Mouse (Mus musculus): Measurements from ENCODE around the gene Lurap1l. TPM values are rescaled to one million over a fixed set of nuclear protein-coding genes. Genes with fewer than 3 reads are reported as not detected.

The Lurap1l gene
- 3.9 and 4.4 TPM in 2 replicates for polyA plus RNA-seq (2015; fragmentation: Nextera tagmentation; extraction: Ambion mirVana)

DNA sequence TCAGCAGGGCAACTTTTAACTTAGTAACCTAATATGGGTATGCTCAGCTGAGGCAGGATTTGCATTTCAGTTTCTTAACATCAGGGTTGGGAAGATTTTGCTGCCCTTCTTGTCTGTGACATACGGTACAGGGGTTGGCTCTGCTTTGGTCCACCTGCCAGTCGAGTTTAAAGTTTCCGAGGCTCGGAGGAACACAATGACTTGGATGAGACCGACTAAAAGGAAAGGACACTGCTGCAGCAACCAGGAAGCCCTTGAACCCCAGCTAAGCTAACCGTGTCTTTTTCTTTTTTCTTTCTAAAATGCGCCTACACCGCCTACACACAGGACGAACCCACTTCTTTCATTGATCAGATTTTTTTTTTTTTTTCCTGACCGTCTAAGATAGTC, at the start of gene Lurap1l:
Gene Lurap1l (plus strand): TSS at position 166 of the 390 bp plus-strand sequence.
- DNase-seq (ENCODE audit: low spot score), result no peak

DNA sequence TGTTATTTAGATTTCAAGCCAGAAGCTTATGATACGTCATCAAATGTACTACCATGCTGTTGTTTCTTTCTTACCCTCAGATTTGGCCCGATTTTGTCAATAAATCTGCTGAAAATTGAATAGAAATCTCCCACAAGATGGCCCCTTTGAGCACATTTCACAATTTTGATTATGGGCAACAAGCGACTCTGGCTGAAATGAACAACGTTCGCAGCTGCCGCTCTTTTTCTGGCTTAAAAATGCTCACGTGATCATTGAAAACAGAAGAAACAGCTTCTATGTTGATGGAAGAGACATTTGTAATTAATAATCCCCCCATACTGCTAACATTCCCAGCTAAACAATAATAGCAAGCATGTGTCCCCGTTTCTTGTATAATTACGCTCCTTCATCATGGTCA, 47.5 kb upstream of the Lurap1l start:
- no peak for DNase-seq (ENCODE audit: low spot score)

DNA sequence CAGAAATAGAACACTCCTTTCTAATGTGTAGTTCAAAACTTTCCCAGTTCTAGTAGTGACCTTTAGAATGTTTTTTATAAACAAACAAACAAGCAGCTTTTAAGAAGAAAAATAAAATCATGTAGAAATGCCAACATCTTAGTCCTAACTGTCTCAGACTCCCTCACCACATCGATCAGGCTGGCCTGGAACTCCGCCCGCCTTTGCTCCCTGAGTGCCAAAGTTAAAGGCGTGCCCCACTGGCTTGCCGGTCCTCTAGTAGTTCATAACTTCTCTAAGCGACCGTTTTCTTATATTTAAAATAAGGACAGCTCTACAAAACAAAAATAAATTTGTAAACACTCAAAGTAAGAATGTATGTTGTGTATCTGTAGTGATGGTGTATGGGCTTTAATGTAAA, 46.5 kb upstream of the Lurap1l start:
- DNase-seq (ENCODE audit: low spot score), result no peak

DNA sequence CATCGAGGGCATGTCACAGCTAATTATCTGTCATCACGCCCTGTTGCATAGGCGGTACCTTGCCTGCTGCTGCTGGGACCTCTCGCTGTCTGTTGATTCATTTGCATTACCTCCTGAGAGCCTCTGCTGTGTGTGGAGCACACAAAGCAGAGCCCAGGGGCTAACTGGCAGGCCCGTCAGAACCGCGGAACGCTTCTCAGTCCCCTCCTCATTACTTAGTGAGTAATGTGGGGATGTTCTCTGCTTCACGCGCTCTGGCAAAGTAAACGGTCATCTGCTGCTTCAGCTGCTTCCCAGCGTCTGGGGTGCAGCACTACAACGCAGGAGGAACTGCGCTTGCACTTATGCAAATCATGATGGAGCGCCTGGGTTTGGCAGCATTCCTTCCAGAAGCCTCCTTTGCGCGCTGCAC, 45.9 kb upstream of the Lurap1l start:
- no peak for DNase-seq (ENCODE audit: low spot score)

DNA sequence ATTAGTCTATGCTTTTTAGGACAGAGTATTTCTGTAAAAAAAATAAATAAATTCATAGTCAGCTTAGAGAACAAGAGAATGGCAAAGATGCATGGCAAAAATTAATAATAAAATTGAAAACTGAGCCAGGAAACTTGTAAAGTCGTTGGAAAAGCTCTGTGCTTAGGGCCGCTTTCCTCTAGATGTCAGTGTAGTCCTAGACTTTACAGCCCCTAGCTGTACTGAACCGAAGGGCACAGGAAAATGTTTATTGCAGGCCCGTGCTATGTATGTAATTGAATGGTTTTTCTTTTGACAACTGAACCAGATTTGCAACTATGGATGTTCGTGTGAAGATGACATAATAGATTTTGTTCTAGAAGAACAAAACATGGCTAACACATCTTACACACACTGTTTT, 44.4 kb upstream of the Lurap1l start:
- DNase-seq (ENCODE audit: low spot score), result no peak

DNA sequence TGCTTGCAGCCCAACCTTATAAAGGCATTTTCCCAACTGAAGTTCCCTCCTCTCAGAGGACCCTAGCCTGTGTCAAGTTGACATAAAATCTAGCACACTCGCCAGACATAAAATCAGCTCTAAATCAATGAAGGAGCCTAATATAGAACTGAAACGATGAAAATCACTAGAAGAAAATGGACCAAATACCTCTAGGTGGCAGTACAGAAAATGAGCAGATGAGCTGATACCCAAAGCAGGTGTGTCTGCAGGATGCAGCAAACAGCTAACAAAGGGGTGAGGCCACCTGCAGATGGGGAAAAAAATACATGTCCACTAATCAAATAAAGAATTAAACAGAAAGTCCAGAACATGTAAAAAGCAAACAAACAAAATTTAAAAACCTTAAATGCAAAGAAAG, 40.8 kb upstream of the Lurap1l start:
- DNase-seq (ENCODE audit: low spot score), result no peak

DNA sequence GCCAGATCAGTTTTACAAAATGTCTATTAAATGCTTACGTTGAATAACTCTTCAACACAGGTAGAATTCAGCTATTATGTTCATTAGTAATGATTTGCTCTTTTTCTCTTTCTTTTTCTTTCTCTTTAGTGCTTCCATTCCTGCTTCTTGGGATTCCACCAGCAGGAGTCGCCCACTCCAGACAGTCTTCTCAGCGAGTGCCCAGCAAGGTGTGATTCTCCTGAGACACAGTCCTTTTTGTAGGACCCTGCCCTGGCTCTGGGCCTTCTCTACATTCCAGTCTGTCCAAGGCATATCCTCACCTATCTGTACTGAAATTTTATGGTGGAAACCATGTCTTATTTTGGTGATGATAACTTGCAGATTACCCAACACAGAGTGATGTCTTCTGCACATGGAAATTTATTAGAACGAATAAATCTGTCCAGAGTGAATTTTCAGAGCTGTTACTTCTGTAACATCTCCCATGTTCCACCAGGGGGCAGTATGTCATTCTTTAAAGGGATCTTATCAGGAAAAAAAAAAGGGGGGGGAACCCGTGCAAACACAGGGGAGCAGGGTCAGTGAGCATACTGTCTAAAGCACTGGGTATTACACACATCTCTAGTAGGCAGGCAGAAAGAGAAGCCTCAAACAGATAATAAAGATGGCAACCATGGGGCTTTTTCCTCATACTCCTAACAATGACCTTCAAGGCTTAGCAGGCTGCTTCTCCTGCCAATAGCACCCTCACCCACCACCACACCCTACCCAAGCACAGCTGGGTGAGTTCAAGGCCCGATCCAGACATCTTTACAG, 37.4 kb upstream of the Lurap1l start:
- no peak for DNase-seq (ENCODE audit: low spot score)

DNA sequence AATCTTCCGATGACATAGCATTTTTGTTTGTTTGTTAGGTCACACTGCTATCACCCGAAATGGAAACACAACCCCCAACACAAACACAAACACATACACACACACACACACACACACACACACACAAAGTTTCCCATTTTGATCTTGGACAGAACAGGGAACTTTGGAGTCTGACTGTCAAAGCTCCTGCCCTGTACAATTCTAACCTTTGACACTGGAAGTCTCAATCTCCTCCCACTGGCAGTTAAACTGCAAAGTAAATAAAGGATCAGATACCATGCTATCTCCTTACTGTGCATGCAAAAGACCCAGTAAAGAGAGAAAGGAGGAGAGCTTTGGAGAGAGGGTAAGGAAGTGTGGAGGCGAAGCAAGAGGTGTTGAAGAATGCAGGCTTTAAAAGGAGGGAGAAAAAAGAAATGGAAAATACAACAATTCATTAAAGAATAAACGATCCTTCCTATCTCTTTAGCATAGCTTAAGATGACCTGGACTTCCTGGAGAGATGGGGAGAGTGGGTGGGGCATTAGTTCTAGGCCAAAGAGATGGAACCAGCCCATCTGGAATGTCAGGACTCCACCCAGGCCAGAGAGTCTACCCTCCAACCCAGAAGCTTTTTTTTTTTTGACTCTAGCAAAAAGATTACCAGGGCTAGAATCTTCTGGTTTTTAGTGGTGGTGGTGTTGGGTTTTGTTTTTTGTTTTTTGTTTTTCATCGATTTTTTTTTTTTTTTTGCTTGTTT, 36.2 kb upstream of the Lurap1l start:
- DNase-seq (ENCODE audit: low spot score), result no peak

DNA sequence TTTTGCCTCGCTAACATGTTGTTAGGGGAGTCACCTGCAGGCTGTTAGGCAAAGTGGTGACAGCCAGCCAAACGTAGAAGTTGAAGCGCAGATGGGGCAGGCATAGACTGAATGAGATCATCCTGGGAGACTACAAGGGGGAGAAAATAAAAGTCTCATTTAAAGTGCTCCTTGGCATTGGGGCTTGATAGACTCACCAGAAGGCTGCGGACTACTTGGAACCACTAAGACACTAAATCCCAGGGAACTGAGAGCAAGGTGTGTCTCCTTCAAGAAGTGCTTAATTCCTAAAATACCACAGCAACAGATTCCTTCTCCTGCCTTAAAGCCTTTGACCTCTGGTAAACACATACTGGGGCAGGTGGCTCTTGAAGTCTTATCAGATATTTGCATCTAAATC, 35.4 kb upstream of the Lurap1l start:
- no peak for DNase-seq (ENCODE audit: low spot score)

DNA sequence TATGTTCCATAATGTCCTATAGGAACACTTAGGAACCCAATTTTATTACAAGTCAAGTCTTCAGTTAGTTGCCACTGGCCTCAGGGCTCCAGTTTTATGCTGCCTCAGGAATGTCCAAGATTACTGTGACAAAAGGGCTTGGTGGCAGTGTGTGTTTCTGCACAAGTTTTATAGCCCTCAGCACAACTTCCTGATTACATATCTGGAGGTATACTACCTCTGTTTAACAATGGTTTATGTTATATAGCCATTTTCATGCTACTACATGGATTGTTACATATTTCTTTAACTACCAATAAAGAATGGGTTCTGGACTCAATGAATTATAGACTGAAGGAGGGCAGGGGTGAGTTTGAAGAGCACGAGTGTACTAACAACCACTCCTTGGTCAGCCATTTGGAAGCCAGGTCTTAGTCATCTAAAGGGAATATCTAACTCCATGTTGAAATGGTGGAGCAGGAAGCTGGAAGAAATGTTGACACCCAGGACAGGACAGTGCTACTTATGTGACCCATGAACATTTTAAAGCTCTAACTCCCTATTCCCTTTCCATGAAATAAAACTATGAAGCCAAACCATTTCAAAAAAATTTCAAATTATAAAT, 28.3 kb upstream of the Lurap1l start:
- no peak for DNase-seq (ENCODE audit: low spot score)

DNA sequence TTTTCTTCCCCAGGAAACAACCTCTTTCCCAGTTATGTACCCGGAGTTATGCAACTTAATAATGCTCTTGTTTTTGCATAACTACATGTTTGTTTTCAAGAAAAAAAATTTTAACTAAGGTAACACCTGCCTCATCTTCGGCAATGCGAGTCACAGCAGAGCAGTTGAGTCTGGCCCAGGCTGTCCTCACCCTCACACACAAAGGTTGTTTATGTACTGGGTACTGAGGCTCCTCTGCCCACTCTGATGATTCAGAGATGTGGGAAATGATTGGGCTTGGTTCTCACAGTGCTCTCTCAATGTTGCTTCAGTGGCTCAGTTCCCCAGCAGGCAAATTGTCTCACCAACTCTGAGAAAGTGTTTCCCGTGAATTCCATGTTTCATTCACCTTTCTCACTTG, 23.8 kb upstream of the Lurap1l start:
- DNase-seq (ENCODE audit: low spot score), result no peak

DNA sequence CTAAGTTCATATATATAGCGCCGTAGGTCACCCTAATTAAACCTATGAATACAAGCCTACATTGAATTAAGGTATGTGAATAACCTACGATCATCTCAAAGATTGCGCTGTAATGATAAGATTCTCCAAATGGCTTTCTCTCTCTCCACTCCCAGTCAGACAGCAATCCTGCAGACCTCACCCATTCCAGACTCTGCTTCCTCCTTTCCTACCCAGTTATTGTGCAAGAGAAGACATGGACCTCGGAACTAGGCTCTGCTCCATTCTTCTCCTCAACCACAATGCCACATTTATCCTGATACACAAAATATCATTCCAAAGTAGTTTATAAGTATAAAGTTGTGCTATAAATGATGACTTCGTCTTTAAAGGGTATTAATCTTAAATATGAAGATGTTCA, 19.4 kb upstream of the Lurap1l start:
- no peak for DNase-seq (ENCODE audit: low spot score)

DNA sequence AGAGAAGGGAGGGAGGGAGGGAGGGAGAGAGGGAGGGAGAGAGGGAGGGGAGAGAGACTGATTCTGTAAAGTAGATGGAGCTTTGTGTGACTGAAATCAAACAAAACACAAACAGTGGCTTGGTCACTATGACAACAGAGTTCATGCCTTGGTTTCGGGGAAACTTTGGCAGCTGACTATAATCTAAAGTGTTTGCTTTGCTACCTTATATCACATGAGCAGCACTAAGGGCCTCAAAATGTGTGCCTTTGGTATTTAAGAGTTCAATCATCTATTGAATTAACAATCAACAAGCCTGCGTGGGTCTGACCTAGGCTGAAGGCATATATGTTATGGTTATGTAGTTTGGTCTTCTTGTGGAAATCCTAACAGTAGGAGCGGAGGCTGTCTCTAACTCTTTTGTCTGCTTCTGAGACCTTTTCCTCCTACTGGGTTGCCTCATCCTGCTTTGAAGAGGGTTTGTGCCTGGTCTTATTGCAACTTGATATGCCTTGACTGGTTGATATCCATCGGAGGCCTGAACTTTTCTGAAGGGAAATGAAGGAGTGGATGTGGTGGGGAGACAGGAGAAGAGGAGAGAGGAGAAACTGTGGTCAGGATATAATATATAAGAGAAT, 15.1 kb upstream of the Lurap1l start:
- DNase-seq (ENCODE audit: low spot score), result no peak

DNA sequence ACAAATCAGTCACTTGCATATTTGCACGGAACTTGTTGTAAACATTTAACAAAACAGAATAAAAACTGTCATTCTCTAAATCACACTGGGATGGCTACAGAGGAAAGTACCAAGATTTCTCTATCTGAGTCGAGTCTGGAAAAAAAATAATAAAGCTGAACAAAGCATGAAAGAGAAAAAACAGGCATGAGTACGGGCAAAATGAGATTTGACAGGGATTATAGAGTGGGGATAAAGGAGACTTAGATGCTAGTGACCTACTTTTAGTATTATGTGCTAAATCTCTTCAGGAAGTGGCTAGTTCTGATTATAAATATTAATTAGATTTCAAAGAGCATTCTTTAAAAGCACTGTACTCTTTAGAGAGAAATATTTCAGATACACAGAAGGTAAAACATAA, 3.7 kb upstream of the Lurap1l start:
- no peak for DNase-seq (ENCODE audit: low spot score)

DNA sequence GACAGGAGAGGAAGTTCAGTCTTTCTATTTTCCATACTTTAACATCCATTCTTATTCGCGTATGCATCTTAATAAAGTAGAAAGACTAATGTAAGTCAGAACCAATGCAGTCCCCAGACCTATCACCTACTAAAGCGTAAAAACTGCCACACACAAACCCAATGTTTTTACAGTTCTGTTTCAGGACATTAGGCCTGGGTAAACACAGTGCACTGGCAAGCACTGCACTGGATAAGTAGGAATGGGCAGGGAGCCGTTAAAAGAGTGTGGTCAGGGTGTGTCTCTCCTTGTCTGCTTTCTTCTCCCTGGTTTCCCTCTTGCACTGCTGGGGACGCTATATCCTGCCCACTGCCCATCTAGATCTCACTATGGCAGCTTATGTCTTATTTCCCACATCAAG, 2.5 kb upstream of the Lurap1l start:
- no peak for DNase-seq (ENCODE audit: low spot score)

DNA sequence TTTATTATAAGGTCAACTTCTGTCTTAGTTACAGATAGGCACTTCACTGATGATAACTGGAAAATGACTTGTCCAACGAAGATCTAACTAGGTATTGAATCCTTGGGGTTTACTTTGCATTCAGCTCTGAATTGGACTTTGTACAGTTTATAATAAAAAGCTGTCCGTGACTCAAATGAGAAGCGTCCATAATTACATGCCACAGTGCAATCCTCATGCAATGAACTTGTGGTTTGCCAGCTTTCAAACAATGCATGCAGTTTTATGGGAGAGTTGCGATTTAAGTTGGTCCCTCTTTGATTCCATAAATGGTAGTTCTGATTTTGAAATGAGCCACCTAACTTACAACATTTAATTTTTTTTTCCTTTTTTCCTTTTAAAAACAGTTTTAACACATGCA, 1.5 kb upstream of the Lurap1l start:
- DNase-seq (ENCODE audit: low spot score), result no peak

DNA sequence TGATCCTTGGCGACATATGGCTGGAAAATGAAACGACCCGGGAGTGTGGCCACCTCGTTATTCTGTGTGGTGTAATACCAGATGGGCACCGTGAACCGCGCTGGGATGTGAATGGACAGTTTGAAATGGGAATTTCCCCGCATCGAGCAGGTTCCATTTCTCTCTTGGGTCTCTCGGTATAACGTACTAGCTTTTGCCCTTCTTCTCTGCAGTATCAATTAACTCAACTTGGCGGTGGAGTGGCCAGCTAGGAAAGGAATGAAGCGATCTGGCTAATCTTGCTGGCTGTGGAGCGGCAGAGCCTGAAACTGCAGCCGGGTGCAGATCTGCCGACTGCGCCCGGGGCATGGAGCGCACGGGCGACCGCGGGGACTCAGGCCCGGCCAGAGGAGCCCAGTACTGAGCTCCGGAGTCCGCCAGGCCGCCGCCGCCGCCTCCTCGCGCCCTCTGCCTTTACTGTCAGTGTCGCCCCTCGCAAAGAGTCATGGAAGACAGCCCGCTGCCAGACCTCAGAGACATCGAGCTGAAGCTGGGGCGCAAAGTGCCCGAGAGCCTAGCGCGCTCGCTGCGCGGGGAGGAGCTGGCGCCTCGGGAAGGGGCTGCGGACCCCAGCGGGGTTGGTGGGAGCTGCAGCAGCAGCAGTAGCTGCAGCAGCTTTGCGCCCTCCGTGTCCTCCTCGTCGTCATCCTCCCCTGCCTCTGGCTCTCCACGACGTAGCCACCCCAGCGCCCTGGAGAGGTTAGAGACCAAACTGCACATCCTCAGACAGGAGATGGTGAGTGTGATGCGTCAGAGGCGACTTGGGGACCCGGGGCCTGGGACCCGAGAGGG, 640 bp downstream of the Lurap1l start:
- no peak for DNase-seq (ENCODE audit: low spot score)

DNA sequence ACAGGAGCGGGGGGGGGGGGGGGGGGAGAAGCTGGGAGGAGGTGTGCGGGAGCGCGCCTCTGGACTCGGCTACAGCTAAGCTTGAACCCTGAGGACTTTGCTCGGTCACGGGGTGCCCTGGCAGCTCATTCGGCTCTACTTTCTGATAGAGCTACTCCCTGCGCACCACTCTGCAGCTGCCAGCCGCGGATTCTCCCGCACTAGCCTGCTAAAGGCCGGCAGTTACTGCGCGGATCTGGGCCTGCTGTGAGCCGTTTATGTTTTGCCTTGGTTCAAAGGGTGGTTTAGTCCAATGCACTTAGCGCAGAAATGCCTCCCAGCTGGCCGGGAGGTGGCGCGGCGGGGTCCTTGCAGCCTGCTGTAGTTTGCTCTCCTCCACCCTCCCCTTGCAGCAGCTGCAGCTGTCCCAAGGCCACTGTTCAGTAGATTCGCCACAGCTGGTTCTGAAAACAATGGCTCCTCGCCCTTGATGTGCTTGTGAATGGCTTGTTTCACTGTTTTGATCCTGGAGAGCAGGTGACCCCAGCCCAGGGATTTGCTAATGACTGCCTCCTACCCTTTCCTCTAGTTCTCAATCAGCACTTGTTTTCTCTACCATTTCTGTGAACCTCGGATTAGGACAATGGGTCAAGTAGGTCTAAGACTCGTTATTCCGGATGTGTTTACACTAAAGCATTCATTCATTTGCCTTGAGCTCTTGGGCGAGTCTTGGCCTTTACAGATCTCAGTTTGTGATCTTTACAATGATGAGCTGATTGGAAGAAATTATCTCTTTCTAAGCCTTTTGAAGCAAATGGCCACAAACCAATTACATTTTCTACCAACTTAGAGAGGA, 1.5 kb downstream of the Lurap1l start:
- no peak for DNase-seq (ENCODE audit: low spot score)

DNA sequence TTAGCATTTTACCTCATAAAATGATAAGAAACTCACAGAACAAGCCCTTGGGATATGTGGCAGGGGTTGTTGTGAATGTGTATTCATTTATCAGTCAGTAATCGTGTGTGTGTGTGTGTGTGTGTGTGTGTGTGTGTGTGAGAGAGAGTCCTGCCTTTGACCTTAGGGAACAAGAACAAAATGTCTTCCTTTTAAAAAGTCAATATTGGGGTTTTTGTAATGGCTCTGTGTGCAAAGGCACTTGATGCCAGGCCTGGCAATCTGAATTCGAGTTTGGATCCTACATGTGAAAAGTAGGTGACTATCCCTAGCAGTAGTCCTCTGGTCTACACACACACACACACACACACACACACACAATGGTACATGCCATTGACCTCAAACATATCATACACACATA, 4.8 kb downstream of the Lurap1l start:
- DNase-seq (ENCODE audit: low spot score), result no peak

DNA sequence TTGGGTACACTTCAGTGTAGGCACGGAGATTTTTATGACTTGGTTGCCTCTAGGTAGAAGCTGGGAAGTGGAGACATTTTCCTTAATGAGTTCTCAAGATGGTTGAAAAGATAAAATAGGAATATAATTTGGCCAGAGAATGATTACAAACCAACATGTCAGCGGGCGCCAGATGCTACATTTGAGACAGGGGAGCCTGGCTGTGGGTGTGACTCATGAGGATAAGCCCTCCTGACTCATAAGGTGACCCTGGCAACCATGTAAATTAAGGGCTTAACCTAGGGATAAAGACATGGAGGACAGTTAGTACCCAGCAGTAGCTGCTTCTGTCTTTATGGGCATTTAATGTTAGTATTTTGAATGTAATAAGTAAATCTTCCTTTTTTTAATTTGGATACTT, 6.2 kb downstream of the Lurap1l start:
- DNase-seq (ENCODE audit: low spot score), result no peak
